Mouse (Mus musculus): ENCODE results near the gene Dnajb14. TPM values are rescaled to one million over a fixed set of nuclear protein-coding genes. Genes with fewer than 3 reads are reported as not detected.

Gene Dnajb14
- polyA plus RNA-seq, 1 experiment: 2.9 TPM

- Histone ChIP-seq H3K27me3 (ENCODE audit: control insufficient read depth, insufficient read depth, low read length) (no peaks in the 10 kb centered on the region), H3K4me3 (ENCODE audit: control insufficient read depth, insufficient read depth, low read length) (no peak overlapping the region), H3K27ac (ENCODE audit: control insufficient read depth, insufficient read depth, low read length) (0 out of 2 replicates have a peak overlapping the region, but pooled peaks have one; percentile 14), H3K36me3 (ENCODE audit: control insufficient read depth, insufficient read depth, low read length) (peaks cover 15% of the 10 kb centered on the region), H3K4me1 (replicated peaks; ENCODE audit: control insufficient read depth, insufficient read depth, low read length) (peaks cover 31% of the 10 kb centered on the region)
- TF ChIP-seq CTCF (IDR thresholded peaks at IDR 0.05; ENCODE audit: borderline replicate concordance, control insufficient read depth, extremely low read depth, insufficient read depth, low read length, poor library complexity): no peak
- TF ChIP-seq POLR2A (IDR thresholded peaks at IDR 0.05; ENCODE audit: control insufficient read depth, extremely low read depth, insufficient read depth, low read length, poor library complexity): no peak
- no peak for DNase-seq
- WGBS: 42% methylated on average over 4 of the region's 4 CpGs
Measured at GRCm38 (mm10) chr3:137952225-137952913, 84.9 kb downstream of the Dnajb14 start.

DNA sequence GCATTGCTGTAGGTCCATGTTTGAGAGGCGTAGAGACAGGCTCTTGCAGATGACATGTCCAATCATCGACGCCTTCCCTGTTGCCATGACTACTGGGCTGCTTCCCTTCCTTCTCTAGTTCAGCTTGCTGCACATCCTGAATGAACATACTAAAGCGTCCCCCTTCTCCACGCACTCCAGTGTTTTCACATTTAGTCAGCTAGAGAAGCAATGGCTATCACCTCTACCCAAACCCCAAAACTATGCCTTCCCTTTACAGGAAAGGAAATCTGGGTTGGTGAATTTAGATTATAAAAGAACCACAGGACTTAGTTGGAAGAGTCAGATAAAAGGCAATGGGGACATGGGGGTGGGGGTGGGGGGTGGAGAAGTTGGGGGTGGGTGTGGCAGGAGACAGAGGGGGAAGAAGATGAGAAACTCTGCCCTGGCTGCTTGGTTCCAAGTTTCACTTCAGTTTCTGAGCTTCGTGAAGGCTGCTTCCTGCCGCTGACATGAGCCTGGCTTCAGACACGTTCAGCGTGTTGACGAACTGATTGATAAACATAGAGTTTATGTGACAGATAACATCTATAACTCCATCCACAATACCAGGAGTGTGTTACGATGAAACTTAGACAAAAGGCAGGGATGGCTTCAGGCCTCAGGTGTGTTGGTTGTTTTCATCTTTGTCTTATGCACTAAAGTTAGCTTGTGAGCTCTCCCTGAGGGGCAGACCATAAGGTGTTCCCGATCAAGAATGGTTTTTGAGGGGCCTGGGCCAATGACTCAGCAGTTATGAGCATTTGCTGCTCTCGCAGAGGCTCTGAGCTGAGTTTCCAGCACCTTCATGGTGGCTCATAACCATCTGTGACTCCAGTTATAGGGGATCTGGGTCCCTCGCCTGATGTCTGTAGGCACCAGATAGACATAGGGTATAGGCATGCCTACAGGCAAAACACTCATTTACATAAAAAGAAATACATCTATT is 85.7 kb downstream of the Dnajb14 start:
- Histone ChIP-seq H3K27me3 (ENCODE audit: control insufficient read depth, insufficient read depth, low read length) (no peaks in the 10 kb centered on the region), H3K36me3 (ENCODE audit: control insufficient read depth, insufficient read depth, low read length) (peaks cover 18% of the 10 kb centered on the region), H3K4me1 (replicated peaks; ENCODE audit: control insufficient read depth, insufficient read depth, low read length) (peaks cover 31% of the 10 kb centered on the region), H3K27ac (ENCODE audit: control insufficient read depth, insufficient read depth, low read length) (peak overlapping the region; percentile 40), H3K4me3 (ENCODE audit: control insufficient read depth, insufficient read depth, low read length) (no peak overlapping the region)
- 8% methylated on average over 14 of the region's 14 CpGs for WGBS
- TF ChIP-seq CTCF (IDR thresholded peaks at IDR 0.05; ENCODE audit: borderline replicate concordance, control insufficient read depth, extremely low read depth, insufficient read depth, low read length, poor library complexity) (no peak), POLR2A (IDR thresholded peaks at IDR 0.05; ENCODE audit: control insufficient read depth, extremely low read depth, insufficient read depth, low read length, poor library complexity) (no peak)
- DNase-seq: peak; percentile 55

DNA sequence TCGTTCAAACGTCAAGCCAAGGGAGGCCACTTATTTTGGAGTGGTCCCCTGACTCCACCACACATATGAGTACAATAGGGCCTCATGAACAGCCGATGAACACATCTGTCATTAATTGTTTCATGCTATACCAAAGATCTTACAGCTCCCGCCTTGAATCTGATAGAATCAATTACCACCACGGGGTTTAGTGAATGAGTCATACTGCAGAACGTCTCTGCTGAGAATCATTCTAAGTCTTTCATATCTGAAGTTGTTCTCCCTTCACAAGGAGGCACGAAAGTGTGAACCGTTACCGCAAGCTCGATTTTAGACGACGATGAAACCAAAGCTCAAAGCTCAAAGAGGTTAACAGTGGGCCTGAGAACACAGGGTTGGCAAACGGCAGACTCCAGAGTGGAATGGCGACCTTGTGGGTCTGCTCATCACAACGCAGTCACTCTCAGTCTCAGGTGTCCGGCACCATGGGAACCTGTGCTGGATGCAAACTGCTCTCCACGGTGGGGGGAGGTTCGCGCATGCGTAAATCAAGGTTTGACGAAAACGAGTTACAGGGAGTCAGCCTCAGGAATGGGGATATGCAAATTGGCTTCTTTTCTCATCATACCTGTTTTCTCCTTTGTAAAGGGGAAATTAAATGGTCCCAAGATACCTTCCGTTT is 86.9 kb downstream of the Dnajb14 start:
- TF ChIP-seq POLR2A (IDR thresholded peaks at IDR 0.05; ENCODE audit: control insufficient read depth, extremely low read depth, insufficient read depth, low read length, poor library complexity): no peak
- no peak for TF ChIP-seq CTCF (IDR thresholded peaks at IDR 0.05; ENCODE audit: borderline replicate concordance, control insufficient read depth, extremely low read depth, insufficient read depth, low read length, poor library complexity)
- peaks cover 11% of the 10 kb centered on the region for H3K36me3 ChIP-seq (ENCODE audit: control insufficient read depth, insufficient read depth, low read length)
- peaks cover 31% of the 10 kb centered on the region for H3K4me1 ChIP-seq (replicated peaks; ENCODE audit: control insufficient read depth, insufficient read depth, low read length)
- H3K27ac ChIP-seq (ENCODE audit: control insufficient read depth, insufficient read depth, low read length): peak overlapping the region; percentile 36; the same call in 1 of the 2 replicates
- no peak for DNase-seq
- H3K27me3 ChIP-seq (ENCODE audit: control insufficient read depth, insufficient read depth, low read length): no peaks in the 10 kb centered on the region
- 79% methylated on average over 23 of the region's 23 CpGs for WGBS
- no peak overlapping the region for H3K4me3 ChIP-seq (ENCODE audit: control insufficient read depth, insufficient read depth, low read length)

- Histone ChIP-seq H3K27ac (ENCODE audit: control insufficient read depth, insufficient read depth, low read length) (no peak overlapping the region), H3K4me1 (replicated peaks; ENCODE audit: control insufficient read depth, insufficient read depth, low read length) (peaks cover 31% of the 10 kb centered on the region), H3K36me3 (ENCODE audit: control insufficient read depth, insufficient read depth, low read length) (peaks cover 12% of the 10 kb centered on the region), H3K4me3 (ENCODE audit: control insufficient read depth, insufficient read depth, low read length) (peak overlapping the region; percentile 20; the same call in 1 of the 2 replicates), H3K27me3 (ENCODE audit: control insufficient read depth, insufficient read depth, low read length) (no peaks in the 10 kb centered on the region)
- no peak for DNase-seq
- WGBS: 4% methylated on average over 16 of the region's 16 CpGs
- TF ChIP-seq CTCF (IDR thresholded peaks at IDR 0.05; ENCODE audit: borderline replicate concordance, control insufficient read depth, extremely low read depth, insufficient read depth, low read length, poor library complexity): no peak
- TF ChIP-seq POLR2A (IDR thresholded peaks at IDR 0.05; ENCODE audit: control insufficient read depth, extremely low read depth, insufficient read depth, low read length, poor library complexity): no peak
Measured at GRCm38 (mm10) chr3:137955560-137956081, 88.1 kb downstream of the Dnajb14 start.

DNA sequence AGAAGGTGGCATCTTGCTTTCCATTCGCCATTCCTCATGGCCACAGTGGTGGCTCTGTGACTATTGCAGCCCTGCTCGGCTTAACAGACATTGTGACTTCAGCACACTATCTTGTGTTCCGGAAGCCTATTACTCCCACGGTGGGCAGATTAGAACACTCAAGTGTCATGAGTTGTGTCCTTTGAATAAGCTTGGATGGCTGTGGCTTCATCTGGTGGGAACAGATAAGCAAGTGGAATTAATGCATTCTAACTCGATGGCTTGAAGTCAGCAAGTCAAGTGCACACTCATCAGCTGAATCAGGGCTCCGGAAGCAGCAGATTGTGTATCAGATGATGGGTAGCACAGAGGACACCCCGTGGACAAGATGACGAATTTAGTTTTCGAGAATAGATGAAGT is 90.4 kb downstream of the Dnajb14 start:
- WGBS: 90% methylated on average over 9 of the region's 9 CpGs
- Histone ChIP-seq H3K4me3 (ENCODE audit: control insufficient read depth, insufficient read depth, low read length) (no peak overlapping the region), H3K4me1 (replicated peaks; ENCODE audit: control insufficient read depth, insufficient read depth, low read length) (peaks cover 20% of the 10 kb centered on the region), H3K27me3 (ENCODE audit: control insufficient read depth, insufficient read depth, low read length) (no peaks in the 10 kb centered on the region), H3K36me3 (ENCODE audit: control insufficient read depth, insufficient read depth, low read length) (peaks cover 28% of the 10 kb centered on the region), H3K27ac (ENCODE audit: control insufficient read depth, insufficient read depth, low read length) (no peak overlapping the region)
- TF ChIP-seq POLR2A (IDR thresholded peaks at IDR 0.05; ENCODE audit: control insufficient read depth, extremely low read depth, insufficient read depth, low read length, poor library complexity): no peak
- TF ChIP-seq CTCF (IDR thresholded peaks at IDR 0.05; ENCODE audit: borderline replicate concordance, control insufficient read depth, extremely low read depth, insufficient read depth, low read length, poor library complexity): no peak
- no peak for DNase-seq

- H3K4me3 ChIP-seq (ENCODE audit: control insufficient read depth, insufficient read depth, low read length): no peak overlapping the region
- peaks cover 18% of the 10 kb centered on the region for H3K4me1 ChIP-seq (replicated peaks; ENCODE audit: control insufficient read depth, insufficient read depth, low read length)
- no peak overlapping the region for H3K27ac ChIP-seq (ENCODE audit: control insufficient read depth, insufficient read depth, low read length)
- DNase-seq: no peak
- TF ChIP-seq POLR2A (IDR thresholded peaks at IDR 0.05; ENCODE audit: control insufficient read depth, extremely low read depth, insufficient read depth, low read length, poor library complexity) (no peak), CTCF (IDR thresholded peaks at IDR 0.05; ENCODE audit: borderline replicate concordance, control insufficient read depth, extremely low read depth, insufficient read depth, low read length, poor library complexity) (no peak)
- H3K27me3 ChIP-seq (ENCODE audit: control insufficient read depth, insufficient read depth, low read length): no peaks in the 10 kb centered on the region
- WGBS: 98% methylated on average over 4 of the region's 4 CpGs
- H3K36me3 ChIP-seq (ENCODE audit: control insufficient read depth, insufficient read depth, low read length): peaks cover 30% of the 10 kb centered on the region
Measured at GRCm38 (mm10) chr3:137958352-137958751, 90.9 kb downstream of the Dnajb14 start.

Measured in thymus, adult 2 months (tissue).